ENCODE assay signal across 20 mouse cellular contexts in genomic region chr7:92441611-92442010, GRCm38 (mm10).
DNase-seq lines count a peak whose midpoint lies in the region; ATAC-seq and TF ChIP-seq lines count a peak whose summit lies in the region.
"Had no signal": no experiment of that assay in that cellular context is flagged by ENCODE, and none has a peak within 500 bp of the region (broad histone marks: within the 10 kb centered on the region; RNA-seq: fewer than 3 reads in every experiment).

No protein-coding gene starts in this region.

- no peak overlapping the region for H3K27ac ChIP-seq in liver, embryonic 15.5 days (replicated peaks)
- H3K27ac ChIP-seq in liver, embryonic 11.5 days (ENCODE audit: low read depth, low read length), result no peak overlapping the region
- no peak overlapping the region for H3K27ac ChIP-seq in CH12.LX (ENCODE audit: insufficient read depth, low read depth)
- H3K27ac ChIP-seq in liver, postnatal 0 days (ENCODE audit: low read depth), result no peak overlapping the region
- H3K27ac ChIP-seq in heart, embryonic 10.5 days, result no peak overlapping the region
- H3K27ac ChIP-seq: heart, embryonic 15.5 days; hindbrain, embryonic 14.5 days; limb, embryonic 10.5 days had no signal

- no peak overlapping the region for H3K9ac ChIP-seq in liver, embryonic 15.5 days
- no peak overlapping the region for H3K9ac ChIP-seq in liver, embryonic 11.5 days (ENCODE audit: low read depth, low read length)
- no peak overlapping the region for H3K9ac ChIP-seq in CH12.LX (ENCODE audit: insufficient read depth, low read depth)
- no peak overlapping the region for H3K9ac ChIP-seq in liver, postnatal 0 days (replicated peaks)
- H3K9ac ChIP-seq: forebrain, postnatal 0 days; heart, embryonic 15.5 days; hindbrain, embryonic 14.5 days had no signal

- H3K4me3 ChIP-seq in liver, embryonic 15.5 days (replicated peaks), result no peak overlapping the region
- no peak overlapping the region for H3K4me3 ChIP-seq in liver, embryonic 11.5 days (ENCODE audit: low read depth, low read length)
- no peak overlapping the region for H3K4me3 ChIP-seq in CH12.LX (replicated peaks in 1 of 3; ENCODE audit: low read depth in 2 of 3, low read length in 2 of 3, poor library complexity in 1 of 3)
- H3K4me3 ChIP-seq in liver, postnatal 0 days (ENCODE audit: low read depth, low read length), result no peak overlapping the region
- no peak overlapping the region for H3K4me3 ChIP-seq in heart, embryonic 10.5 days
- H3K4me3 ChIP-seq: heart, embryonic 15.5 days; limb, embryonic 10.5 days had no signal

- H3K79me2 ChIP-seq in CH12.LX (replicated peaks; ENCODE audit: control insufficient read depth, extremely low read depth, insufficient read depth, poor library complexity, severe bottlenecking), result no peaks in the 10 kb centered on the region

- no peaks in the 10 kb centered on the region for H3K4me1 ChIP-seq in liver, embryonic 15.5 days (replicated peaks)
- H3K4me1 ChIP-seq in liver, embryonic 11.5 days (replicated peaks; ENCODE audit: control insufficient read depth, insufficient read depth, low read length), result no peaks in the 10 kb centered on the region
- H3K4me1 ChIP-seq in CH12.LX (ENCODE audit: control insufficient read depth in 1 of 2, insufficient read depth in 2 of 2), result peaks cover 5 to 25% of the 10 kb centered on the region in 2 experiments; a peak in 3 of 4 replicates
- H3K4me1 ChIP-seq in liver, postnatal 0 days (ENCODE audit: insufficient read depth), result no peaks in the 10 kb centered on the region
- no peaks in the 10 kb centered on the region for H3K4me1 ChIP-seq in heart, embryonic 10.5 days
- H3K4me1 ChIP-seq: heart, embryonic 15.5 days; limb, embryonic 10.5 days had no signal

- in situ Hi-C loops in CH12.LX (cut with MboI; ENCODE audit: low pct_ligation_motif_present, low pct_unique_long_range_greater_than_20kb, low sequenced_read_pairs), result no loop called here

- no peak overlapping the region for H3K4me2 ChIP-seq in liver, embryonic 15.5 days
- H3K4me2 ChIP-seq in liver, embryonic 11.5 days, result no peak overlapping the region
- no peak overlapping the region for H3K4me2 ChIP-seq in CH12.LX (ENCODE audit: insufficient read depth, low read depth, poor library complexity, severe bottlenecking)
- H3K4me2 ChIP-seq in liver, postnatal 0 days (ENCODE audit: low read depth, low read length), result no peak overlapping the region
- H3K4me2 ChIP-seq: heart, embryonic 15.5 days; hindbrain, embryonic 14.5 days had no signal

- dilution Hi-C loops in CH12.LX (cut with MboI; ENCODE audit: extremely low pct_ligation_motif_present, extremely low pct_unique_long_range_greater_than_20kb, low sequenced_read_pairs), result no loop called here

- TF ChIP-seq RAD21 in CH12.LX (IDR thresholded peaks at IDR 0.05; ENCODE audit: low read depth, low read length), result no peak

- H3K27me3 ChIP-seq in liver, embryonic 15.5 days, result no peaks in the 10 kb centered on the region
- H3K27me3 ChIP-seq in liver, embryonic 11.5 days (replicated peaks; ENCODE audit: control insufficient read depth, insufficient read depth, low read length), result no peaks in the 10 kb centered on the region
- no peaks in the 10 kb centered on the region for H3K27me3 ChIP-seq in CH12.LX (replicated peaks)
- H3K27me3 ChIP-seq in liver, postnatal 0 days (ENCODE audit: insufficient read depth, low read length), result no peaks in the 10 kb centered on the region
- H3K27me3 ChIP-seq in heart, embryonic 10.5 days (ENCODE audit: insufficient read depth, poor library complexity, severe bottlenecking), result no peaks in the 10 kb centered on the region
- H3K27me3 ChIP-seq: heart, embryonic 15.5 days had no signal

- ATAC-seq in liver, embryonic 15.5 days (ENCODE audit: insufficient read depth), result 0 out of 2 replicates have a peak, but pooled peaks have one; percentile 22
- ATAC-seq in liver, embryonic 11.5 days (replicated peaks; ENCODE audit: low FRiP score), result no peak
- peak; percentile 67 for ATAC-seq in liver, postnatal 0 days
- ATAC-seq: forebrain, postnatal 0 days; inflammation-experienced regulatory T-cells, adult 6 months; midbrain, embryonic 16.5 days had no signal

- H3K36me3 ChIP-seq in liver, embryonic 15.5 days (replicated peaks), result no peaks in the 10 kb centered on the region
- H3K36me3 ChIP-seq in liver, embryonic 11.5 days (ENCODE audit: control insufficient read depth, insufficient read depth, low read length), result no peaks in the 10 kb centered on the region
- no peaks in the 10 kb centered on the region for H3K36me3 ChIP-seq in CH12.LX (replicated peaks in 1 of 2; ENCODE audit: control insufficient read depth in 1 of 2, insufficient read depth in 1 of 2, low read length in 1 of 2)
- H3K36me3 ChIP-seq in liver, postnatal 0 days (replicated peaks; ENCODE audit: insufficient read depth, low read length), result no peaks in the 10 kb centered on the region
- H3K36me3 ChIP-seq in heart, embryonic 10.5 days, result no peaks in the 10 kb centered on the region
- H3K36me3 ChIP-seq: heart, embryonic 15.5 days; limb, embryonic 10.5 days had no signal

- no peak for TF ChIP-seq POLR2A in CH12.LX (IDR thresholded peaks at IDR 0.05; ENCODE audit: low read depth, low read length)

- no peak for DNase-seq in liver, embryonic 11.5 days (ENCODE audit: low spot score)
- peak; percentile 56 for DNase-seq in CH12.LX (ENCODE audit: extremely low read depth)
- no peak for DNase-seq in liver, postnatal 0 days
- no peak for DNase-seq in gastrocnemius, postnatal 25 days
- DNase-seq in cerebellum, postnatal 14 days, result no peak
- no peak for DNase-seq in heart, embryonic 10.5 days (ENCODE audit: low spot score)
- DNase-seq: adrenal gland, postnatal 14 days; cerebellum, adult 2 months; forebrain, postnatal 0 days; gastrocnemius, postnatal 36 days; heart, postnatal 36 days; kidney, adult 8-10 months; kidney, postnatal 10 days; lung, postnatal 10 days had no signal

- no peak for TF ChIP-seq CTCF in CH12.LX (conservative IDR thresholded peaks at IDR 0.05 in 1 of 2, IDR thresholded peaks at IDR 0.05 in 1 of 2; ENCODE audit: low read depth in 2 of 2, low read length in 2 of 2)
- TF ChIP-seq CTCF in liver, postnatal 0 days (IDR thresholded peaks at IDR 0.05; ENCODE audit: low read depth), result no peak

- no peak for TF ChIP-seq EP300 in CH12.LX (IDR thresholded peaks at IDR 0.05; ENCODE audit: low read length)
- no peak for TF ChIP-seq EP300 in liver, postnatal 0 days (IDR thresholded peaks at IDR 0.05; ENCODE audit: low read depth)

- no peaks in the 10 kb centered on the region for H3K9me3 ChIP-seq in liver, embryonic 15.5 days (replicated peaks)
- H3K9me3 ChIP-seq in liver, embryonic 11.5 days (ENCODE audit: control insufficient read depth, low read length), result no peaks in the 10 kb centered on the region
- H3K9me3 ChIP-seq in CH12.LX (replicated peaks; ENCODE audit: low read length), result no peaks in the 10 kb centered on the region
- H3K9me3 ChIP-seq in liver, postnatal 0 days (ENCODE audit: low read length), result no peaks in the 10 kb centered on the region
- H3K9me3 ChIP-seq in heart, embryonic 10.5 days, result no peaks in the 10 kb centered on the region
- H3K9me3 ChIP-seq: heart, embryonic 15.5 days; limb, embryonic 10.5 days had no signal

TF ChIP-seq in CH12.LX, 34 proteins besides CTCF, POLR2A, EP300 and RAD21:
- TF ChIP-seq MAX (IDR thresholded peaks at IDR 0.05; ENCODE audit: low read length) (no peak), PAX5 (IDR thresholded peaks at IDR 0.05; ENCODE audit: low read length) (no peak), JUND (conservative IDR thresholded peaks at IDR 0.05; ENCODE audit: low read depth, low read length) (no peak), ZKSCAN1 (IDR thresholded peaks at IDR 0.05; ENCODE audit: borderline replicate concordance, low read depth, low read length) (no peak), CHD2 (IDR thresholded peaks at IDR 0.05; ENCODE audit: low read length) (no peak), MYC (IDR thresholded peaks at IDR 0.05; ENCODE audit: low read depth, low read length) (no peak), RCOR1 (conservative IDR thresholded peaks at IDR 0.05; ENCODE audit: low read depth, low read length) (no peak), NRF1 (IDR thresholded peaks at IDR 0.05; ENCODE audit: low read depth, low read length) (no peak), IRF4 (IDR thresholded peaks at IDR 0.05; ENCODE audit: low read depth, low read length) (no peak), ZC3H11A (IDR thresholded peaks at IDR 0.05; ENCODE audit: low read depth, low read length) (no peak), MAFK (IDR thresholded peaks at IDR 0.05; ENCODE audit: insufficient replicate concordance, low read length) (no peak), UBTF (IDR thresholded peaks at IDR 0.05; ENCODE audit: low read depth, low read length) (no peak), CHD1 (IDR thresholded peaks at IDR 0.05; ENCODE audit: low read depth, low read length) (no peak), GABPA (IDR thresholded peaks at IDR 0.05; ENCODE audit: insufficient replicate concordance, low read depth, low read length) (no peak), NELFE (IDR thresholded peaks at IDR 0.05; ENCODE audit: low read depth, low read length) (no peak), TBP (conservative IDR thresholded peaks at IDR 0.05; ENCODE audit: low read depth, low read length) (no peak), ELF1 (IDR thresholded peaks at IDR 0.05; ENCODE audit: low read depth, low read length) (no peak), SMC3 (IDR thresholded peaks at IDR 0.05; ENCODE audit: low read depth, low read length) (no peak), POLR2AphosphoS2 (IDR thresholded peaks at IDR 0.05; ENCODE audit: low read depth, low read length) (no peak)
